Mouse (Mus musculus) lung, postnatal 14 days (tissue): ENCODE results near the gene Usp17ld.
"Not testable (repeated sequence)": the region's sequence is repeated elsewhere in the genome, so short reads cannot be mapped to it uniquely, and the experiment has no call there.

Experiments
- DNase-seq: peaks from one replicate; pipeline ENCODE4 v3.0.0; 2021

Usp17ld gene

GRCm38 (mm10) chr7:103252405-103252804 lies at the start of gene Usp17ld:
Usp17ld (minus strand) TSS chr7:103252505.
- DNase-seq = not testable (repeated sequence)

GRCm38 (mm10) chr7:103216696-103217095 lies 35.6 kb downstream of the Usp17ld start, which contains the start of gene Olfr594:
Olfr594 (plus strand) TSS chr7:103216996.
- DNase-seq = no peak

- not testable (repeated sequence) for DNase-seq
These were observed 40.3 kb downstream of the Usp17ld start for GRCm38 (mm10) chr7:103212050-103212449.

- no peak for DNase-seq
These were observed 40.7 kb downstream of the Usp17ld start, which contains the start of gene Olfr593 for GRCm38 (mm10) chr7:103211562-103211961. Olfr593 (plus strand) TSS chr7:103211862.
